Mouse (Mus musculus): Measurements from ENCODE around the gene Fbxo24.

The Fbxo24 gene

GRCm38 (mm10) chr5:137628498-137629305, at the start of gene Fbxo24, which contains the start of the genes Lrch4 and Gm20605:
Gene Fbxo24 (minus strand): TSS chr5:137629002.
Gene Lrch4 (plus strand): TSS chr5:137629121.
Gene Gm20605 (plus strand): TSS chr5:137629175.
- peak; percentile 100 for DNase-seq (ENCODE audit: low spot score)

- DNase-seq (ENCODE audit: low spot score), result no peak
Observed at GRCm38 (mm10) chr5:137677859-137678258, 49.1 kb upstream of the Fbxo24 start.

GRCm38 (mm10) chr5:137674786-137675185, 46.0 kb upstream of the Fbxo24 start:
- no peak for DNase-seq (ENCODE audit: low spot score)

GRCm38 (mm10) chr5:137673015-137673414, 44.2 kb upstream of the Fbxo24 start:
- no peak for DNase-seq (ENCODE audit: low spot score)

GRCm38 (mm10) chr5:137672361-137672760, 43.6 kb upstream of the Fbxo24 start:
- no peak for DNase-seq (ENCODE audit: low spot score)

GRCm38 (mm10) chr5:137671443-137672240, 42.8 kb upstream of the Fbxo24 start:
- DNase-seq (ENCODE audit: low spot score), result peak; percentile 86

- no peak for DNase-seq (ENCODE audit: low spot score)
Observed at GRCm38 (mm10) chr5:137670240-137670639, 41.4 kb upstream of the Fbxo24 start.

GRCm38 (mm10) chr5:137668971-137669370, 40.2 kb upstream of the Fbxo24 start:
- DNase-seq (ENCODE audit: low spot score), result no peak

- no peak for DNase-seq (ENCODE audit: low spot score)
Observed at GRCm38 (mm10) chr5:137663057-137663456, 34.3 kb upstream of the Fbxo24 start.

GRCm38 (mm10) chr5:137660064-137660688, 31.4 kb upstream of the Fbxo24 start:
- DNase-seq (ENCODE audit: low spot score), result peak; percentile 95

- peak; percentile 97 for DNase-seq (ENCODE audit: low spot score)
Observed at GRCm38 (mm10) chr5:137656977-137657376, 28.2 kb upstream of the Fbxo24 start.

GRCm38 (mm10) chr5:137654746-137655145, 25.9 kb upstream of the Fbxo24 start:
- DNase-seq (ENCODE audit: low spot score), result no peak

- DNase-seq (ENCODE audit: low spot score), result no peak
Observed at GRCm38 (mm10) chr5:137653366-137653765, 24.6 kb upstream of the Fbxo24 start.

GRCm38 (mm10) chr5:137652474-137652873, 23.7 kb upstream of the Fbxo24 start:
- DNase-seq (ENCODE audit: low spot score), result peak; percentile 93

GRCm38 (mm10) chr5:137649669-137650571, 21.1 kb upstream of the Fbxo24 start:
- DNase-seq (ENCODE audit: low spot score), result peak; percentile 77

- peak; percentile 58 for DNase-seq (ENCODE audit: low spot score)
Observed at GRCm38 (mm10) chr5:137649251-137649650, 20.4 kb upstream of the Fbxo24 start.

- DNase-seq (ENCODE audit: low spot score), result no peak
Observed at GRCm38 (mm10) chr5:137647827-137648601, 19.2 kb upstream of the Fbxo24 start.

GRCm38 (mm10) chr5:137645652-137646091, 16.9 kb upstream of the Fbxo24 start, which contains the start of gene Irs3:
Gene Irs3 (minus strand): TSS chr5:137645714.
- no peak for DNase-seq (ENCODE audit: low spot score)

- no peak for DNase-seq (ENCODE audit: low spot score)
Observed at GRCm38 (mm10) chr5:137645091-137645651, 16.4 kb upstream of the Fbxo24 start.

GRCm38 (mm10) chr5:137644484-137644883, 15.7 kb upstream of the Fbxo24 start:
- DNase-seq (ENCODE audit: low spot score), result no peak
